23 mouse cellular contexts compared by ENCODE assay signal in the genomic region with DNA sequence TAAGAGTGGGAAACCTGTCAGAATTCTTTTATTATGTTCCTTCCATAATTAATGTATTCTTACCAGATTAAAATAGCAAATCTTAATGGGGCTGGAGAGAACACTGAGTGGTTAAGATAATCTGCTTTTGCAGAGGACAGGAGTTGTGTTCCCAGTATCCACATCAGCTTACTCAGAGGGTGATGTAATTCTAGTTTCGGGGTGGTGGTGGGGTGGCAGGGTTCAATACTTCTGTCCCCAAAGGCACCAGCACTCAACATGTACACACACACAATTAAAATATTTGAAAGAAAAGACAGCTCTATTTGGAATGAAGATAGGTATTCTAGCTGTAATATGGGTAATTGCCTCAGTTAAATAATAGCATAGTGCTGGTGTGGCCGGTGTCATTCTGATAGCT.
"Had no signal": no experiment of that assay in that cellular context is flagged by ENCODE, and none has a peak within 500 bp of the region (broad histone marks: within the 10 kb centered on the region; RNA-seq: fewer than 3 reads in every experiment).

No protein-coding gene starts in this region.

- DNase-seq: gastrocnemius, postnatal 14 days; gastrocnemius, postnatal 36 days; heart, adult 11 months; heart, adult 2 months; heart, postnatal 14 days; heart, postnatal 36 days; kidney, adult 11 months; kidney, adult 8-10 months; kidney, postnatal 10 days; kidney, postnatal 25 days; kidney, postnatal 4 days had no signal

- H3K36me3 ChIP-seq: heart, embryonic 13.5 days; heart, embryonic 15.5 days; hindbrain, embryonic 13.5 days; hindbrain, embryonic 15.5 days; limb, embryonic 10.5 days; limb, embryonic 12.5 days had no signal

- H3K27me3 ChIP-seq: heart, embryonic 13.5 days; heart, embryonic 15.5 days; hindbrain, embryonic 13.5 days; hindbrain, embryonic 15.5 days; limb, embryonic 12.5 days had no signal

- H3K4me3 ChIP-seq: heart, adult 2 months; heart, embryonic 13.5 days; heart, embryonic 15.5 days; hindbrain, embryonic 13.5 days; hindbrain, embryonic 15.5 days; left cerebral cortex, adult 2 months; limb, embryonic 10.5 days; limb, embryonic 12.5 days had no signal

- ATAC-seq: forebrain, embryonic 16.5 days; hindbrain, postnatal 0 days; intestine, embryonic 16.5 days had no signal

- H3K4me2 ChIP-seq: heart, embryonic 11.5 days; heart, embryonic 13.5 days; heart, embryonic 15.5 days; hindbrain, embryonic 13.5 days; hindbrain, embryonic 15.5 days; limb, embryonic 12.5 days had no signal

- H3K4me1 ChIP-seq: hindbrain, embryonic 13.5 days; hindbrain, embryonic 15.5 days had no signal

- H3K27ac ChIP-seq: heart, adult 2 months; heart, embryonic 13.5 days; heart, embryonic 15.5 days; hindbrain, embryonic 13.5 days; hindbrain, embryonic 15.5 days; hindbrain, postnatal 0 days; left cerebral cortex, adult 2 months; limb, embryonic 10.5 days; limb, embryonic 12.5 days; liver, embryonic 14.5 days had no signal

- H3K9ac ChIP-seq: heart, embryonic 13.5 days; heart, embryonic 15.5 days; hindbrain, embryonic 13.5 days; hindbrain, embryonic 15.5 days; limb, embryonic 12.5 days; liver, embryonic 14.5 days had no signal

- H3K9me3 ChIP-seq: heart, embryonic 13.5 days; heart, embryonic 15.5 days; hindbrain, embryonic 13.5 days; hindbrain, embryonic 15.5 days; limb, embryonic 10.5 days; limb, embryonic 12.5 days had no signal
